ENCODE assay signal across 22 mouse cellular contexts in genomic region chrX:88583265-88583664, GRCm38 (mm10).
DNase-seq lines count a peak whose midpoint lies in the region; TF ChIP-seq lines count a peak whose summit lies in the region.
"Had no signal": no experiment of that assay in that cellular context is flagged by ENCODE, and none has a peak within 500 bp of the region (broad histone marks: within the 10 kb centered on the region; RNA-seq: fewer than 3 reads in every experiment).

No protein-coding gene starts in this region.

- no peak overlapping the region for H3K9ac ChIP-seq in ES-E14 (ENCODE audit: insufficient read depth, low read depth, low read length, poor library complexity, severe bottlenecking)
- H3K9ac ChIP-seq: embryonic facial prominence, embryonic 13.5 days; embryonic facial prominence, embryonic 15.5 days; forebrain, embryonic 12.5 days had no signal

- DNase-seq in heart, adult 11 months, result peak; percentile 8
- DNase-seq in heart, postnatal 4 days, result no peak
- DNase-seq in ES-E14 (ENCODE audit: low read depth, low spot score) (peak; percentile 34), ZHBTc4 (ENCODE audit: low read depth, low spot score) (peak; percentile 85)
- DNase-seq in kidney, postnatal 14 days, result no peak
- DNase-seq in layer of hippocampus, adult 18-20 months (ENCODE audit: low spot score in 2 of 2), result no peak
- DNase-seq: adrenal gland, adult 2 months; adrenal gland, postnatal 10 days; adrenal gland, postnatal 25 days; B cell, adult 2 months; cerebellum, adult 11 months; cerebellum, adult 18-20 months; cerebellum, adult 8-10 months; cerebellum, adult 9-11 months; cerebellum, postnatal 14 days; cerebellum, postnatal 36 days; embryo, embryonic 11 days had no signal

- peak overlapping the region; percentile 63; the same call in 1 of the 2 replicates for H3K27ac ChIP-seq in ES-E14 (ENCODE audit: insufficient read depth, low read depth, low read length, poor library complexity, severe bottlenecking)
- H3K27ac ChIP-seq: embryonic facial prominence, embryonic 13.5 days; embryonic facial prominence, embryonic 15.5 days; forebrain, embryonic 10.5 days; forebrain, embryonic 12.5 days had no signal

- no peaks in the 10 kb centered on the region for H3K36me3 ChIP-seq in ES-E14 (ENCODE audit: control insufficient read depth, insufficient read depth, low read length, poor library complexity, severe bottlenecking)
- H3K36me3 ChIP-seq: embryonic facial prominence, embryonic 13.5 days; embryonic facial prominence, embryonic 15.5 days; forebrain, embryonic 10.5 days; forebrain, embryonic 12.5 days had no signal

- no peaks in the 10 kb centered on the region for H3K4me1 ChIP-seq in ES-E14 (ENCODE audit: control insufficient read depth in 2 of 2, insufficient read depth in 2 of 2, low read length in 2 of 2, poor library complexity in 1 of 2)
- H3K4me1 ChIP-seq: embryonic facial prominence, embryonic 13.5 days; embryonic facial prominence, embryonic 15.5 days; forebrain, embryonic 10.5 days; forebrain, embryonic 12.5 days had no signal

- H3K4me3 ChIP-seq in ES-E14 (ENCODE audit: insufficient read depth in 1 of 2, low read depth in 1 of 2, low read length in 2 of 2, poor library complexity in 1 of 2, severe bottlenecking in 1 of 2), result no peak overlapping the region
- H3K4me3 ChIP-seq: embryonic facial prominence, embryonic 13.5 days; embryonic facial prominence, embryonic 15.5 days; erythroblast, embryonic 14.5 days; forebrain, embryonic 10.5 days; forebrain, embryonic 12.5 days had no signal

- H3K9me3 ChIP-seq in ES-E14 (ENCODE audit: control insufficient read depth, insufficient read depth, low read depth, low read length), result peaks cover 9% of the 10 kb centered on the region
- H3K9me3 ChIP-seq: embryonic facial prominence, embryonic 13.5 days; embryonic facial prominence, embryonic 15.5 days; forebrain, embryonic 10.5 days; forebrain, embryonic 12.5 days had no signal

- in situ Hi-C loops in ES-E14 (cut with MboI; ENCODE audit: low sequenced_read_pairs in 2 of 2, unreplicated experiment in 2 of 2), result no loop called here

TF ChIP-seq in ES-E14, 5 proteins besides CTCF, POLR2A, EP300 and RAD21:
- peak; percentile 77 for TF ChIP-seq ZNF384 (IDR thresholded peaks at IDR 0.05; ENCODE audit: low read depth, low read length)
- TF ChIP-seq MAFK (IDR thresholded peaks at IDR 0.05; ENCODE audit: insufficient read depth, low read depth, low read length), result no peak
- TF ChIP-seq CHD2 (IDR thresholded peaks at IDR 0.05; ENCODE audit: low read depth, low read length), result no peak

Comparison
In these comparisons a context has a peak if more than half of its experiments do, and no peak if none do; other contexts are left out.
1. DNase-seq: peak in heart, adult 11 months (single experiment), ES-E14 (single experiment) and ZHBTc4 (single experiment); none in heart, postnatal 4 days (single experiment), kidney, postnatal 14 days (single experiment) and layer of hippocampus, adult 18-20 months (0 of 2).